Mouse (Mus musculus) CD4-positive, CD25-positive, alpha-beta regulatory T cell, adult 2 months (primary cell): ENCODE results near the gene Plch2.

Source experiments
- DNase-seq: peaks from one replicate; pipeline ENCODE4 v3.0.0-alpha.2; 2012; ENCODE audit warnings: low read depth, low spot score

Plch2 gene

GRCm38 (mm10) chr4:154986096-154986495, 70.5 kb downstream of the Plch2 start:
- peak; percentile 77 for DNase-seq

GRCm38 (mm10) chr4:154985151-154985777, 71.3 kb downstream of the Plch2 start:
- DNase-seq, result no peak

DNA sequence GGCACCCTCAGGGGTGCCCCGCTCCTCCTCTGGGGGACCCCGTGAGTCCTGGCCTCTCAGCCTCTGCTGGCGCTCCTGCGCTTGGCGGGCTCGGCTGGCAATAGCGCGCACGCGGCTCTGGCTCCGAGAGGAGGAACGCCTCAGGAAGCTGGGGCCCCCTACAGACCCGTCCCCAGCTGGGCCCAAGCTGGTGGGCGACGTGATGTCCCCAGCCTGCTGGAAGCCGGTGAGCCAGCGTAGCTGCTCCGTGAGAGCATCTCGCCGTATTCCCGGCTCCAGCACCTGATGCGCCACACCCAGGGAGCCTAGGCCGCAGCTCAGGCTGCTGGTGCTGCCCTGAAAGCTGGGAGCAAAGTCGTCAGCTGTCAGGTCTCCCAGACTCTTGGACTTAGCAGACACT, 72.8 kb downstream of the Plch2 start:
- DNase-seq, result no peak

- DNase-seq, result no peak
Observed at GRCm38 (mm10) chr4:154982247-154983120, 74.1 kb downstream of the Plch2 start.

- peak; percentile 77 for DNase-seq
Observed at GRCm38 (mm10) chr4:154981530-154981929, 75.1 kb downstream of the Plch2 start.

DNA sequence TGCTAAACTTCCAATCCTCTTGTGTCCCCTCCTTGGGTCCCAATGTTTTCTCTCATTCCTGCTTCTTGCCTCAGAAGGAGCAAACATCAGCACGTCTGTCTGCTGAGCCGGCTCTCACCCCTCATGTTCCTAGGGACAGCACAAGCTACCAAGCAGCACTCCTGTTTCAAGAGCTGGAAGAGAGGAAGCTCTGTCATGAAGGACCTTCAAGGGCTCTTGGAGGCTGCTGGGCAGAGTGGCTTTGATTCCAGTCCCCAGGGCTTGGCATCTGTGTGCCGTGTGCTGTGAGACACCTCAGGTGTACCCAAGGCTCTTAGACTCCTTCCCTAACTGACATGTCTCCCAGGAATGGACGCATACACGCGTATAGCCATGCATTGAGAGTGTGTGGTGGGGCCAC, 75.5 kb downstream of the Plch2 start:
- no peak for DNase-seq

GRCm38 (mm10) chr4:154980110-154980509, 76.5 kb downstream of the Plch2 start:
- peak; percentile 48 for DNase-seq

- no peak for DNase-seq
Observed at GRCm38 (mm10) chr4:154974163-154974611, 82.4 kb downstream of the Plch2 start.

DNA sequence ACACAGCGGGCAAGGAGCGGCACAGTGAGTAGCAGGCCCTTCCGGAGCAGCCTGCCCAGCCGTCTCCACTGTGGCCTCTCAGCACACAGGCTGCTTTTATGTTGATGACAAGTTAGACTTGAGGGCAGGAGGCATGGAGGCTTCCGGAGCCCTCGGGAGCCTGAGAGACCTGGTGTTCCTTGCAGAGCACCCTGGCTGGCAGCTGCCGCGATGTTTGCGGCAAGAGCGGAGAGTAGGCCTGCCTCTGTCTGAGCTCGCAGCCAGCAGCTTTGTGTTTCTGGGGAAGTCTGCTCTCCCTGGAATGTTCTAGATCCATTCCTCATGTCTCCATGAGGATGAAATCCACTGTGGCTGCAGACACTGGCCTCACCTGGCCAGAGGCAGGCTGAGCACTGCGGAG, 84.0 kb downstream of the Plch2 start:
- no peak for DNase-seq

DNA sequence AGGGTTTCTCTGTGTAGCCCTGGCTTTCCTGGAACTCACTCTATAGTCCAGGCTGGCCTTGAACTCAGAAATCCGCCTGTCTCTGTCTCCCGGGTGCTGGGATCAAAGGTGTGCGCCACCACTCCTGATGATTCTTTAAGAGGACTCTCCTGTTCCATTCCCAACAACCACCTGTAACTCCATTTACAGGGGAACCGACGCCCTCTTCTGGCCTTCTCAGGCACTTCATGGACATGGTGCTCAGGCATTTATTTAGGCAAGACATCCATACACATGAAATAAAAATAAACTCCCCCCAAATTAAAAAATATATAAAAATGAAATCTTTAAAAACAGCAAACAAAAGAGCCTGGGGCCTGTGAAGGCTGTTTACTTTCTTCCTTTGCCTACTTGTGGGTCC, 89.4 kb downstream of the Plch2 start:
- DNase-seq, result peak; percentile 72

DNA sequence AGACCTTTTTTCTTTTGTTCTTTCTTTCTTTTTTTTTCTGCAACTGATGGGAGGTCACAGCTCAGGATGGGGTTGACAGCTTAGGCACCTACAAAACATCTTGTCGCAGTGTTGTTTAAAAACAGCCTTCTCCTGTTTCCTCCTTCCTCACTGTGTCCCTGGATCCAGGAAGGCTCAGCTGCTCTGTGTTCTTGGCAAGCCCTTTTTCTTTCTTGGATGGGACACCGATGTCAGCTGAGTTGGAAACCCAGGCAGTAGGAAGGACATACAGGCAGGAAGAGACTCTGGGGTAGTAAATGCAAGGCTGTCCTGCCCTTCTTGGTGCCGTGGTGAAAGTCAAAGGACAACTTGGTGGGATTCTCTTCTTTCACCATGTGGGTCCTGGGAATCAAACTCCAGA, 90.7 kb downstream of the Plch2 start:
- no peak for DNase-seq

GRCm38 (mm10) chr4:154964581-154965235, 91.9 kb downstream of the Plch2 start:
- peak; percentile 53 for DNase-seq

DNA sequence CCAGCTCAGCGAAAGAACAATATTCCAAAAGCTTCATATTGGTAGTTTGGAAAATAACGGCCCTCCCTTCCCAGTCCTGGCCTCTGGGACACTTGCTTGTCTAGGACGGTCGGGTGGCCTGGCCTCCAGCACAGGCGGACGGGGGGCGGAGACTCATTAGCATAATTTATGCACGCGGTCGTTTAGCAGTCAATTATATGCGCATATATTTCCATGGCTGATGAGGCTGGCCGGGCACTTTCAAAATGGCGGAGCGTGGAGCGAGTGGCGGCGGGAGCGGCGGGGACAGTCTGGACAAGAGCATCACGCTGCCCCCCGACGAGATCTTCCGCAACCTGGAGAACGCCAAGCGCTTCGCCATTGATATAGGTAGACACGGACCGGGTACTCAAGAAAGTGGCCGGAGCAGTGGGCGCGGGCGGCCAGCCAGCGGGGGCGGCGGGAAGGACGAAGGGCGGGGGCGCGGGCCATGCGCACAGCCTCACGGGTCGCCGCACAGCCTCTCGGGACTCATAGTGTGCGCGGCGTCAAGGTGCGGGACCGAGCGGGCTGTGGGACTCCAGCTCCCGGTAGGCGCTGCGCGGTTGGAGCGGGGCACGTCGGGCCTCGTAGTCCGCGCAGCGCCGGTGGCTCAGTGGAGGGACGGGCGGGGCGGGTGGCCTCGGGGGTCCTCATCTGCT, 92.5 kb downstream of the Plch2 start, which contains the start of gene Pank4:
TSS of gene Pank4 (plus strand) at position 223 of the 680 bp plus-strand sequence.
- peak; percentile 89 for DNase-seq

DNA sequence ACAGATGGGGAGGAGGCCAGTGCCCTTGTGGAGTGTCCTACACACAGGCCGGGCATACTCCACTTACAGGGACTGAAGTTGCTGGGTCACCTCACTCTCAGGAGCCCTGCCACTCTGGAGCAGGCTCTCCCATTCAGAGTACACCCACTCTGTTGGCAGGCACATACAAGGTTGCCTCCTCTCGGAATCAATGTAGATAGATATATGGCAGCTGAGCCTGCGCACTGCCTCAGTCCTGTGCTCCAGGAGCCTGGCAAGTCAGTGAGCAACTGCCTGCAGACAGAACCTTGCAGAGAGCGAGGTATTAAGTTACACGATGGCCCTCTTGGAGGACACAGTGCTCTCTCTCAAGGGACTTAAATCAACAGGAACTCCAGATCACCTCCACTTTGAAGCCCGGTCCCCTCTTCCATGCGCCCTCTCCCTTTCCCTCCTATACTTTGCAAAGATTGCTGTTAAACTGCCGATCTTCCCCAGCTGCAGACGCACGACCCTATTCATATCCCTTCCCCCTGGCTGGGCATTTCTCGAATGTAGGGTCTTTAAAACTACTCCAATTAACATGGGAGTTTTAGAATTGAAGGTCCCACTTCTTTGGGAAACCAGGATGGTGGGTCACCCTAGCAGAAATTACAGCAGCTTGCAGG, 93.3 kb downstream of the Plch2 start:
- DNase-seq, result no peak

- DNase-seq, result no peak
Observed at GRCm38 (mm10) chr4:154962683-154963082, 93.9 kb downstream of the Plch2 start.

- peak; percentile 72 for DNase-seq
Observed at GRCm38 (mm10) chr4:154961911-154962310, 94.7 kb downstream of the Plch2 start.

GRCm38 (mm10) chr4:154961226-154961738, 95.3 kb downstream of the Plch2 start:
- peak; percentile 63 for DNase-seq

DNA sequence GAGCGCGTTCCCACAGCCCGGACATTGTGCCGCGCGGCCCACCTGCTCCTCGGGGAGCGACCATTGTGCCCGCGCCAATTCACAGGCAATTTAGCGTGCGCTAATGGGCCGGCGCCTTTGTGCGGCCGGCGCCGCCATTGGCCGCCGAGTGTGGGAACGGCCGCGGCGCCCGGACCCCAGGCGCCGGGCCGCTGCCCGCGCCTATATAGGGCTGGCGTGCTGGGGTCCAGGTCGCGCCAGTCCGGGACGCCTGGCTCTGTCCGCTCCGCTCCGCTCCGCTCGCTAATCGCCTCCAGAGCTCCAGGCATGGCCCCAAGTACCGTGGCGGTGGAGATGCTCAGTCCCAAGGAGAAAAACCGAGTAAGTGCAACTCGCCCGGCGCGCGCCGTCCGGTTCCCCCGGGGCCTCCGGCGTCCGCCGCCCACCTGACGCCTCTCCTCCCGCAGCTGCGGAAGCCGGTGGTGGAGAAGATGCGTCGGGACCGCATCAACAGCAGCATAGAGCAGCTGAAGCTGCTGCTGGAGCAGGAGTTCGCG, 95.8 kb downstream of the Plch2 start, which contains the start of gene Hes5:
TSS of gene Hes5 (plus strand) at position 234 of the 536 bp plus-strand sequence.
- no peak for DNase-seq

- peak; percentile 38 for DNase-seq
Observed at GRCm38 (mm10) chr4:154960021-154960689, 96.4 kb downstream of the Plch2 start.

GRCm38 (mm10) chr4:154958621-154959020, 98.0 kb downstream of the Plch2 start:
- no peak for DNase-seq
